ENCODE assay signal across 14 mouse cellular contexts in genomic region chr2:163350443-163350842, GRCm38 (mm10). TPM values are rescaled to one million over a fixed set of nuclear protein-coding genes. Genes with fewer than 3 reads are reported as not detected.
A peak's percentile ranks its signal among the peaks of the same experiment; 100 is the strongest.
DNase-seq lines count a peak whose midpoint lies in the region; ATAC-seq and TF ChIP-seq lines count a peak whose summit lies in the region.
"Had no signal": no experiment of that assay in that cellular context is flagged by ENCODE, and none has a peak within 500 bp of the region (broad histone marks: within the 10 kb centered on the region; RNA-seq: fewer than 3 reads in every experiment).

No protein-coding gene starts in this region.

- no peaks in the 10 kb centered on the region for H3K27me3 ChIP-seq in kidney, adult 2 months (replicated peaks; ENCODE audit: control insufficient read depth, insufficient read depth, low read length)
- peaks cover 9% of the 10 kb centered on the region for H3K27me3 ChIP-seq in E14TG2a.4 (ENCODE audit: insufficient read depth, low read length)
- no peaks in the 10 kb centered on the region for H3K27me3 ChIP-seq in liver, embryonic 16.5 days (ENCODE audit: control insufficient read depth, insufficient read depth, low read depth, low read length)

- peak; percentile 45 for TF ChIP-seq CTCF in kidney, adult 2 months (conservative IDR thresholded peaks at IDR 0.05; ENCODE audit: insufficient read depth, insufficient read length, low read depth, low read length)
- peak; percentile 52 for TF ChIP-seq CTCF in E14TG2a.4 (conservative IDR thresholded peaks at IDR 0.05; ENCODE audit: low read length)
- TF ChIP-seq CTCF in brain, embryonic 14.5 days (IDR thresholded peaks at IDR 0.05; ENCODE audit: borderline replicate concordance, extremely low read depth, insufficient read depth, insufficient read length): peak; percentile 46; the same call in 1 of the 2 replicates

- no peaks in the 10 kb centered on the region for H3K36me3 ChIP-seq in kidney, adult 2 months (ENCODE audit: control insufficient read depth, insufficient read depth, low read length)
- no peaks in the 10 kb centered on the region for H3K36me3 ChIP-seq in E14TG2a.4 (ENCODE audit: insufficient read depth, low read length)
- no peaks in the 10 kb centered on the region for H3K36me3 ChIP-seq in liver, embryonic 16.5 days (ENCODE audit: control insufficient read depth, insufficient read depth)
- H3K36me3 ChIP-seq: embryonic facial prominence, embryonic 10.5 days had no signal

- H3K27ac ChIP-seq in kidney, adult 2 months (ENCODE audit: insufficient read depth, low read depth, low read length): no peak overlapping the region
- no peak overlapping the region for H3K27ac ChIP-seq in liver, embryonic 16.5 days (ENCODE audit: low read length)
- H3K27ac ChIP-seq: embryonic facial prominence, embryonic 10.5 days; forebrain, embryonic 13.5 days had no signal

- H3K9me3 ChIP-seq in E14TG2a.4 (ENCODE audit: low read length): no peaks in the 10 kb centered on the region
- no peaks in the 10 kb centered on the region for H3K9me3 ChIP-seq in liver, embryonic 16.5 days (replicated peaks; ENCODE audit: control insufficient read depth, low read length)
- H3K9me3 ChIP-seq: embryonic facial prominence, embryonic 10.5 days; forebrain, embryonic 13.5 days had no signal

- no peak overlapping the region for H3K9ac ChIP-seq in liver, embryonic 16.5 days (ENCODE audit: low read depth, low read length)
- H3K9ac ChIP-seq: forebrain, embryonic 13.5 days had no signal

- TF ChIP-seq POLR2A in kidney, adult 2 months (IDR thresholded peaks at IDR 0.05; ENCODE audit: low read depth, low read length): no peak
- no peak for TF ChIP-seq POLR2A in brain, embryonic 14.5 days (IDR thresholded peaks at IDR 0.05; ENCODE audit: borderline replicate concordance, extremely low read depth, insufficient read depth, insufficient read length, poor library complexity, severe bottlenecking)

- H3K4me2 ChIP-seq in liver, embryonic 16.5 days (ENCODE audit: low read depth, low read length): 0 out of 2 replicates have a peak overlapping the region, but pooled peaks have one; percentile 4
- H3K4me2 ChIP-seq: forebrain, embryonic 13.5 days had no signal

- ATAC-seq in liver, embryonic 16.5 days (ENCODE audit: low read depth): peak; percentile 73
- ATAC-seq: forebrain, embryonic 13.5 days had no signal

- no peaks in the 10 kb centered on the region for H3K4me1 ChIP-seq in kidney, adult 2 months (ENCODE audit: control insufficient read depth, insufficient read depth, low read length)
- H3K4me1 ChIP-seq in E14TG2a.4 (replicated peaks; ENCODE audit: low read depth, low read length): peaks cover 23% of the 10 kb centered on the region
- peaks cover 15% of the 10 kb centered on the region for H3K4me1 ChIP-seq in liver, embryonic 16.5 days (ENCODE audit: control insufficient read depth, low read depth, low read length)
- H3K4me1 ChIP-seq: forebrain, embryonic 13.5 days had no signal

- DNase-seq in kidney, adult 2 months: no peak
- no peak for DNase-seq in kidney, adult 11 months
- no peak for DNase-seq in brain, embryonic 14.5 days (ENCODE audit: low read depth)
- DNase-seq in frontal cortex, postnatal 36 days (ENCODE audit: low spot score in 2 of 2): no peak
- DNase-seq in cerebellum, adult 9-11 months: no peak
- no peak for DNase-seq in heart, postnatal 4 days
- DNase-seq: heart, adult 18-20 months; kidney, adult 18-20 months; layer of hippocampus, postnatal 36 days; lung, postnatal 36 days had no signal

- WGBS in kidney, adult 2 months: 47% methylated on average over 5 of the region's 5 CpGs
- 20% methylated on average over 5 of the region's 5 CpGs for WGBS in liver, embryonic 16.5 days (ENCODE audit: insufficient replicate concordance)

- H3K4me3 ChIP-seq in kidney, adult 2 months (ENCODE audit: insufficient read depth, low read depth, low read length): no peak overlapping the region
- no peak overlapping the region for H3K4me3 ChIP-seq in E14TG2a.4 (replicated peaks; ENCODE audit: low read length)
- H3K4me3 ChIP-seq in liver, embryonic 16.5 days (ENCODE audit: low read depth, low read length): no peak overlapping the region
- H3K4me3 ChIP-seq: embryonic facial prominence, embryonic 10.5 days; forebrain, embryonic 13.5 days had no signal

RNA-seq across cellular contexts. Expression of gene Jph2, which starts 47.4 kb away (rescaled TPM):
- 3.1 and 3.8 TPM in 2 replicates for polyA plus RNA-seq in kidney, adult 2 months (2012; rRNA removed)
- polyA plus RNA-seq in brain, embryonic 14.5 days (2012; rRNA removed): 0.66 and 1.0 TPM in 2 replicates
- polyA plus RNA-seq in liver, embryonic 16.5 days (2015; fragmentation: Nextera tagmentation; extraction: Ambion mirVana): 0.09 and 0.30 TPM in 2 replicates
- 100 to 1,000 TPM; 366 to 416 TPM for total RNA-seq in heart, postnatal 4 days (2021)
